Mouse (Mus musculus): Measurements from ENCODE around the gene Arid5a.

Gene Arid5a

GRCm38 (mm10) chr1:36307495-36308280 lies at the start of gene Arid5a:
Gene Arid5a, plus strand, starts transcription at chr1:36307733.
- peak; percentile 92 for DNase-seq (ENCODE audit: low spot score)

GRCm38 (mm10) chr1:36258631-36259030 lies 48.9 kb upstream of the Arid5a start:
- no peak for DNase-seq (ENCODE audit: low spot score)

GRCm38 (mm10) chr1:36259281-36259680 lies 48.3 kb upstream of the Arid5a start:
- no peak for DNase-seq (ENCODE audit: low spot score)

DNA sequence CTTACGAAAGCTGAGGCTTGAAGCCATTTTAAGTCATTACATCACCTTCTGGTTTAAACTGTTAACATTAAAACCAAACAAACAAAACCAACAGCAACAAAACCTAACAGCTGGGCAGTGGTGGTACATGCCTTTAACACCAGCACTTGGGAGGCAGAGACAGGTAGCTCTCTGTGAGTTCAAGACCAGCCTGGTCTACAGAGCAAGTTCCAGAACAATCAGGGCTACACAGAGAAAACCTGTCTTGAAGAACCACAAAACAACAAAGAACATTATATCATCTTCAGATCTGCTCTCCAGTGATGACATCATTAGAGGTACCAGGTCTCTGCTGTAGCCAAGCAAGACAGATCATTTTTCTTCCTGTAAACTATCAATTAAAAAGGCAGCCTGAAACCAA lies 47.1 kb upstream of the Arid5a start:
- no peak for DNase-seq (ENCODE audit: low spot score)

DNA sequence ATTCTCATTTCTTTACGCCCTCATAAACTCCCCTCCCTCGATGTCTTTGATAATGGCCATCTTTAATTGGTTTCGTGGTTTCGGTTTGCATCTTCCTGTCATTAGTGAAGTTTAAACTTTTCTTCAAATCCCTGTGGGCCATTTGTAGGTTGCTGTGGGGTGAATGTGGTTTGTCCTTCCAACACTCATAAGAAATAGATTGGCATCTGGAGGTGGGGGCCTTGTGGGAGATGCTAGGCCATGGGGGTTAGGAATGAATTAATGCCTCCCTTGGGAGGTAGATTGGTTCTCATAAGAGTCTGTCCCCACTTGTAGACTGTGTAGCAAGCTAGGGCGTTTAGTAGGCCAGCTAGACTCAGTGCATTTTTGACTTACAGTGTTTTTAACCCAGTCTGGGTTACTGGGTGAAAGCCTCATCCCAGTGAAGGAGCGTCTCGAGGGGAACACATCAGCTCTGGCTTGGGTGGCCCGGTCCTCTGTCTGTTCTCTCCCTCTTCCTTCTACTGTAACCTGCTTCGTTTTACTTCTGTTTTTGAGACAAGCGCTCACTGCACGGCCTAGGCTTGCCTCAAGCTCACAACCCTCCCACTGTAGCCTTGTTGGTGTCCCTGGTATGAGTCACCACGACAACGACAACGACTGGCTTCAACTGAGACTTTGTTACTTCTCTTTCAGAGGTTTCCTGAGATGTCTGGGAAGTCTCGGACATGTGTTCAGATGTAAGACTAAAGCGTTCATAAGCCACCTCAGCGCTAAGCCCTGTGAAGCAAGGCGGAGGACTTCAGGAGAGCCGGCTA lies 45.6 kb upstream of the Arid5a start:
- DNase-seq (ENCODE audit: low spot score) = no peak

DNA sequence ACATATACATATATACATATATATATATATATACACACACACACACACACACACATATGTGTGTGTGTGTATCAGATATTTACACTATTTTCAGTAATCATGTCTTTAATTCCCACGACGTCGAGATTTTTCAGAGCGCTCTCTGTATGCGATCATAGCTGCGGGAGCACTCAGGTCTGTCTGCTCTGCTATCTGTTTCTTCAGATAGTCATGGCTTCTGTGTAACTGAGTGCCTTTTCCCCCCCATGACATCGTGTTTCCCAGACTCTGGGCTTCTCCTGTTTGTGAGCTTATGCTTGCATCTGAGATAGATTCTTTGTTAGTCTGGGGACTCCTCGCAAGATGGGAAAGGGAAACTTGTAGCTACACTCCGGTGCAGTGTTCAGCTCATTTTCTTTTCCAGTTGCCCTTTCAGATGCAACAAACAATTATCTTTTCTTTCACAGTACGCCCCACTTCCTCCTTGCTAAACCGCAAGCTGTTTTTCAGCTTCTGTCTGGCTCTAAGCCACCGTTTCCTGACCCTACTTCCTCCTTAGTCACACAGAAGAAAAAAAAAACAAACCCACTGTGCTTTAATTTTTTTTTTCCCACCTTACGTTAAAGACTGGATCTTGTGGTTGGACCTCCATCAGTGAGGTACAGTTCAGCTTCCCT lies 43.6 kb upstream of the Arid5a start:
- DNase-seq (ENCODE audit: low spot score) = no peak

DNA sequence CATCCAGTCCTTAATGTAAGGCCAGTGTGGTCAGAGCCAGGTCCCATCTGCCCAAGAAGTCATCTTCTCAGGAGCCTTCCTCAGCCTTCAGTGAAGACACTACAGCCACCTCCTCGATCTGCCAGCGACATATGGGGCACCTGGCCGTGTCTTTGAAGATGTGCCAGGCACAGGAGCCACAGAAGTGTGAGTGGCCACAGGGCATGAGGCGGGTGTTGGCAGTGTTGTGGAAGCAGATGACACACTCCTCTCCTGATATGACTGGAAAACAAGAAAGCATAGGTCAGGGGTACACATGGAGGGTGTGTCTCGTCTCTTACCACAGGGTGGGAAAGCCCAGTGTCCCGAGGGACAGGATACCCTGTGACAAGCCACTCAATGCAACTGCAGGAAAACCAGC lies 41.2 kb upstream of the Arid5a start:
- no peak for DNase-seq (ENCODE audit: low spot score)

GRCm38 (mm10) chr1:36267595-36267994 lies 39.9 kb upstream of the Arid5a start:
- no peak for DNase-seq (ENCODE audit: low spot score)

GRCm38 (mm10) chr1:36269121-36269795 lies 38.3 kb upstream of the Arid5a start:
- peak; percentile 12 for DNase-seq (ENCODE audit: low spot score)

- peak; percentile 26 for DNase-seq (ENCODE audit: low spot score)
Observed at GRCm38 (mm10) chr1:36270666-36271065, 36.9 kb upstream of the Arid5a start.

- no peak for DNase-seq (ENCODE audit: low spot score)
Observed at GRCm38 (mm10) chr1:36271516-36272230, 35.9 kb upstream of the Arid5a start.

DNA sequence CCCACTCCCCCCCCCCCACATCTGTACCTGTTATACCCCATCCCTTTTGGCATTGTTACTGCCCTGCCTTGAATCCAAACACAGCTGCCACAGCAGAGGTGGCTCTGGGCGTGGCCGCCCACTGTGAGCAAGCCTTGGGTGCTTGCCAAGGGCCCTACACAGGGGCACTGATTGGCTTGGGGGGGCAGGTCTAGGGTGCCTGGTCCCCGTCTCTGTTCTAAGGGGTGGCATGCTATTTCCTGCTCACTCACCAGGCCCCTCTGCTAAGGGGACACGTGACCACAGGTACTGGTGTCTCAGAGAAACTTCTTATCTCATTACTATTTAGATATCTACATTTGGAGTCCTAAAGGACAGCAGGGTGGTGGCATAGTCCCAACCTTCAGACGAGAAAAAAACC lies 35.0 kb upstream of the Arid5a start:
- DNase-seq (ENCODE audit: low spot score) = no peak

- peak; percentile 69 for DNase-seq (ENCODE audit: low spot score)
Observed at GRCm38 (mm10) chr1:36273288-36273687, 34.2 kb upstream of the Arid5a start.

- DNase-seq (ENCODE audit: low spot score) = no peak
Observed at GRCm38 (mm10) chr1:36274455-36274854, 33.1 kb upstream of the Arid5a start, which contains the start of gene Neurl3. Gene Neurl3, minus strand, starts transcription at chr1:36274679.

DNA sequence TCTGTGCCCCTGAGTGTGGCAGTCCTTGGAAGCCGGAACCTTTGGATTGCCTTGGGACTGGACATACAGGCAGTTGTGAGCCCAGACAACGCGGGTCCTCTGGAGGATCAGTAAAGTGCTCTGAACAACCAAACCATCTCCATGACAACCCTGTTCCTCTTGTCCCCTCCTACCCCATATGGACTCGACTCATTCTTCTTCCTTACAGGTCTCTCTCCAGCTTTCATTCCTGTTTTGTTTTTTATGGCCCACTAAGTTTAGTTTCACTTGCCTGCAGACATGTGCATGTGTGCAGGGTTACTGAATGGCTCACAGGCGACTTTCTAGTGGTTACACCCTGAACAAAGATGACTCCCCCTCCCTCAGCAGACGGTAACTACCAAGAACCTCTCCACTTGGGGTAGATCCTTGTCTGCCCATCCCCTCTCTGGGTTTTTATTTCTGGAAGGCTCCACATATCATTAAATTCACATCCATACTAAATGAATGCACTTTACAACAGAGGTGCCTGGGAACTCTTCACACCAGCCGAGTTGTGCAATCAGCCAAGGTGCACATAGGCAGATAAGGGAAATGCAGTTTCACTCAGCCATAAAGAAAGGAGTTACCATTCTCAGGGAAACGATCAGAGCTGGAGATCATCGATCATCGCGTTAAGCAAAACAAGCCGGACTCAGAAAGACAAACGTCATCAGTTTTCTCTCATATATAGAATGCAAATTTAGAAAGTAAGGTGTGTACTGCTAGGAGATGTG lies 31.7 kb upstream of the Arid5a start:
- no peak for DNase-seq (ENCODE audit: low spot score)

- DNase-seq (ENCODE audit: low spot score) = peak; percentile 83
Observed at GRCm38 (mm10) chr1:36277267-36278060, 30.1 kb upstream of the Arid5a start.

- peak; percentile 83 for DNase-seq (ENCODE audit: low spot score)
Observed at GRCm38 (mm10) chr1:36279202-36279601, 28.3 kb upstream of the Arid5a start.

- no peak for DNase-seq (ENCODE audit: low spot score)
Observed at GRCm38 (mm10) chr1:36280938-36281337, 26.6 kb upstream of the Arid5a start.

GRCm38 (mm10) chr1:36281849-36282248 lies 25.7 kb upstream of the Arid5a start:
- no peak for DNase-seq (ENCODE audit: low spot score)

- no peak for DNase-seq (ENCODE audit: low spot score)
Observed at GRCm38 (mm10) chr1:36293470-36293869, 14.1 kb upstream of the Arid5a start.

Data from embryo, embryonic 10 days (tissue).